Mouse (Mus musculus): ENCODE results near the gene Fubp3.
"Not testable (repeated sequence)": the region's sequence is repeated elsewhere in the genome, so short reads cannot be mapped to it uniquely, and the experiment has no call there.

The Fubp3 gene

DNA sequence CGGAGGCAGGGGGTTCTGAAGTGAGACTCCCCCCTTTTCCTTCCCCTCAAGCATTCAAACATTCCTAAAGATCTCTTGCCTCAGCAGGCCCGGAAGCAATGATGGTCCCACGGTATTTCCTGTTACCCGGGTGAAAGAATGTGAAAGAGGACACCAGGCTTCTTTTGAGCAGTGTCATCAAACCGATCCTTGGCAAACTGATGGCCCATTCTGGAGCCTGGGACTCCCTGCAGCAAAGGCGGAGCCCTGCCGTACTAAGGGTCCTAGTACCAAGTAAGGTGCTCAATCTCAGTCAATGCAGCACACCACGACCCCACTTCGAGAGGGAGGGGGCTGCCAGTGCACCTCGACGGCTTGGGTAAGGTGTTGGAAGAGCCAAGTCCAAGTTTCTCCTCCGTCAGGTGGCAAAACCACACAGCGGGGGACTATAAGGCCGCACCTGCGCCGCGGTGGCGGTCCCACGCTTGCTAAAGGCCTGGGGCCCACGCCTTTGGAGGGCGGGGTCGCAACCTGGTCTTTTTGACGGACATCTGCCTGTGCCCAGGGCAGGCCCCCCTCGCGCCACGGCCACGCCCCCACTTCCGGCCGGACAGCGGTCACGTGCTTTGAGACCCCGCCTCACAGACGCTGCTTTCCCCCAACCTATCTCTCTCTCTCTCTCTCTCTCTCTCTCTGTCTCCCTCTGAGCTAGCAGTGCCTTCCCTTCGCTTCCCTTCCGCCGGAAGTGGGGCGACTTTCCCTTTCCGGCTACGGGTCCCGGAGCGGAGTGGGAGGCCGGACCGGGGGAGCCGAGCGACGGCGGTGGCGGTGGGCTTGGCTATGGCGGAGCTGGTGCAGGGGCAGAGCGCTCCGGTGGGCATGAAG lies at the start of gene Fubp3:
Gene Fubp3 (plus strand): TSS at position 601 of the 864 bp plus-strand sequence.
- DNase-seq = peak; percentile 90 to 91

DNA sequence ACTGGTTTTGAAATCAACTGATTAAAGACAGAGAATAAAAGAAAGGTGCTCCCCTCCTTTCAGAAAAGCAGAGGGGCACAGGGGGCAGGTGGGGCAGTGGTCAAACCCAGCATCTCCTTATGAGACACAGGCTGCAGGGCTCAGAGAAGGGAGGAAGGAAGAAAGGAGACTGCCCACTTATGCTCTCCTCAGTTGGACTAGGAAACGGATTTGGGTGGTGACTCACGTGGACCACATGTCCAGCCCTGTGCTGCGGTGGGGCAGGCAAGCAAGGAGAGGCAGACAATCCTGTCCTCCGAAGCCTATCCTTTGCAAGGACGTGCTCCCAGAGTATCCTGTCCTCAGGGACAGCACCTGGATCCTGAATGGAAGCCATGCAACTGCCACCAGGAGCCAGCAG lies 47.8 kb upstream of the Fubp3 start:
- no peak for DNase-seq

DNA sequence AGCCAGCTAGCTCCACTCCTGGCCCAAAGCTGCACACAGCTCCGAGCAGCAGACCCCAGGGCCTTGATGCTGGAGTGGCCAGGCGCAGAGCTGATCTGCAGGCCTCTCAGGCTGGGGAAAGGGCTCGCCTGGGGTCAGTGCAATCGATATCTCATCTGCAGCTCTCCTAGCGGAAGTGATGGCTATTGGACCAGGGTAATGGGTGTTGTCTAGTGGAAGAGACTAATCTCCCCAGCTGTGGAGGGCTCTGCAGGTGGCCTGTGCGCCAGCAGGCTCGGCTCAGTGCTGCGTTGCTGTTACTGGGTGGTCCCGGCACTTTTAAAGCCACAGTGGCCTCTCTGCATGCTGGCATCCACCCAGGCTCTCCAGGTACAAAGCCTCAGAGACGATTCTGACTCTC lies 46.7 kb upstream of the Fubp3 start:
- no peak for DNase-seq

DNA sequence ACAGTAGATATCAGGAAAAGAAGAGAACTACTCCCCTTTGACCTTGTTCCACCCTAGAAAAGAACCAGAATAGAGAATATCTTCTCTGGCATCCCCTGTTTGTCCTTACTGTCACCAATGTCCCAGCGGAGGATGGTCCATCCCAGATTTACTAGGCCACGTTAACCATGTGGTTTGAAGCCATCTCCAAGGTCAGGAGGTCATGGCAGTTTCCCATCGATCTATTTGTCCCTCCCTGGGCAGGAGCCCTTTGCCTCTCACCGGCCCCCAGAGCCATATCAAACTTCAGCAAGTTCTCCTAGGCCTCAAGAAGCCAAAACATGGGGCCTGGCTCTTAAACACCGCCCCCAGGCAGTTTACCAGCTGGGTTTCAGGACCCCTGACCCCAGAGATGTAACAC lies 42.2 kb upstream of the Fubp3 start:
- DNase-seq = no peak

DNA sequence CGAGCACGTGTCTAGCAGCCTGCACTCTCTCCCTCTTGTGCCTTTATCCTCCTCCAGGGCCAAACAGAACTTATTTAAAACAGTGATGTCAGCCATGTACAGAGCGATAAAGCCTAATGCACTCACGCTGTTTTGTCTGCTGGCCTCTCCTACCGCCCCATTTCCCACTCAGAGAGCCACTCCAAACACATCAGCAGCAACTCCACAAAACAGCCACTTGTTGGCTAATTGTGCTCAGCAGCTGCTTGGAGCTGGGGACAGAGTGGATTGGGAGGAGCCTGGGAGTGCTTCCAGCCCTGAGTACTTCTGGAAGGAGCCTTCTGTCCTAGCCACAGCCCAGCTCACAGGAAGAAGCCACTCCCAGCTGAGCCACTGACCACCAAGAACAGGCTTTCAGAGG lies 35.4 kb upstream of the Fubp3 start:
- DNase-seq = no peak

DNA sequence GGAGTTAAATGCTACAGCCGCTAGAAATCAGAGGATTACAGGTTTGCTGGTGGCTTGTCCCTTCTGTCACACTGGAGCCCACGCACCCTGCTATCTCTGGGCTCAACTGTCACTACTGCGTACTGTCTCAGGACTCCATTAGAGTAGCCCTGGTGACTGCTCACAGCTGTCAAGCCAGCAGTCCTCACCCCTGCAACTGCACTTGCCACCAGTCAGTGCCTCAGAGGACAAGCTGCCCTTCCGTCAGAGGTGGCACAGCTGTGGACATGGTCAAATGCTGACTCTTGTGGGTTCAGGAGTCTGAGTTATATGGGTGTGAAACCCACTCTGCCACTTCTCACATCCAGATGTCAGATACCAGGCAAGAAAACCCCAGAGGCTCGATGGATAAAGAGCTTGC lies 33.7 kb upstream of the Fubp3 start:
- no peak for DNase-seq

DNA sequence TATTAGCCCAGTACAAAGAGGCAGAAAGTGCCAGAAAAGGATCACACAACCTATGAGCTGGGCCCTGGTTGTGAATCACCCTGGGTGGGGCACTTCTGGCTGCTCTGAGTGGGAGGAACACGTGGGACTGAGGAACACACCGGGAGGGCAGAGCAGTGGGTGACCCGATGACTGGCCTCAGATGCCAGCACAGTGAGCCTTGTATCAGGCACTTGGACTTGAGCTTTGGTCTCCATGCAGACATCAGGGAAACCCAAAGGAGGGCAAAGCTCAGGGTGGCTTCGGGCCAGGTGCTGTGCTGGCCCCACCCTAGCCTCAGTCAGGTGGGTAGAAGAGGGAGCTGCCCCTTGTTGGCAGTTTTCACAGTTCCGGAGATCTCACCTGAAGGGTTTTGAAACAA lies 30.9 kb upstream of the Fubp3 start:
- DNase-seq = no peak

DNA sequence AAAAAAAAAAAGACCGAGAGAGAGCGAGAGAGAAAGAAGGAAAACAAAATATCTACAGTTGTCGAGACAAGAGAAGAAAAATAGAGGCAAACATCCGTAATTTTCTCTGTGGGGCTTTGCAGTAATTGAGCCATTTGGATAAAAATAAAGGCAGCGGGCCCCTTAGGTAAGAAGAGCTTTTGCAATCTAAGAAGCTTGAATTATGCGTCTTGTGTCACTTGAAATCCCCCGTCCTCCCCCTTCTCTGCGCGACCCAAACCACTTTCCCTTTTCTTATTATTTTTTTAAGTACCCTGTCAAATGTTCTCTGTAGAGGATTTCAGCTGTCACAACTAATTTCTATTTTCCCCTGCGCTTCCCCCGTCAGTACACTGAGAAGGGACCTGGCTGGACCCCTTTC lies 24.7 kb upstream of the Fubp3 start:
- no peak for DNase-seq

DNA sequence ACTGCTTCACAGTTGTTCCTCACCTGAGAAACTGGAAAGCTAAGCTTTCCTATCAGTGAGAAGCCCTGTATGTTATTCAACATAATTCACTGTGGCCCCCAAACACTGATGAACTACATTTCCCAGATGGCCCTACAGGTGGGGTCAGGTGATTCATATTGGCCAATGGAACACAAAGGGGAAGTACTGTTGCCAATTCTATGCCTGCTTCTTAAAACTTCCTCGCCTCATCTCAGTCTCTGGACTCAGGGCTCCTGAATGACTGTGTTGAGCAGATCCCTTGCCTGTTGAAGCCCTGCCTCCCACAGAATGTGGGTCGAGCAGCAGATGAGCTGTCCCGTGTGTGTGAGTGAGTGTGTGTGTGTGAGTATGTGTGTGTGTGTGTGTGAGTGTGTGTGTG lies 21.9 kb upstream of the Fubp3 start:
- DNase-seq = no peak

DNA sequence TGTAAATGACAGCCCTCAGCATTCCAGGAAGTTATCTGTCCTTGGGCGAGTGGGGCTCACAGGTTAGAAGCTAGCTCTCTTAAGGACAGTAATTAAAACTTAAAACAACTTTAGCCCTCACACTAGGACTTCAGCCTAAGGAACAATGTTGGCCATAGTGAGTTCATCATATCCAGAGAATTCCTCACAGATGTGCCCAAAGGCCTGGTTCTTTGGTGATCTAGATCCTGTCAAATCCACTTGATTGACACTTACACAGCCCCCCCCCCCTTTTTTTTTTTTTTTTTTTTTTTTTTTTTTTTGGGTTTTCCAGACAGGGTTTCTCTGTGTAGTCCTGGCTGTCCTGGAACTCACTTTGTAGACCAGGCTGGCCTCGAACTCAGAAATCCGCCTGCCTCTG lies 21.1 kb upstream of the Fubp3 start:
- DNase-seq = not testable (repeated sequence)

DNA sequence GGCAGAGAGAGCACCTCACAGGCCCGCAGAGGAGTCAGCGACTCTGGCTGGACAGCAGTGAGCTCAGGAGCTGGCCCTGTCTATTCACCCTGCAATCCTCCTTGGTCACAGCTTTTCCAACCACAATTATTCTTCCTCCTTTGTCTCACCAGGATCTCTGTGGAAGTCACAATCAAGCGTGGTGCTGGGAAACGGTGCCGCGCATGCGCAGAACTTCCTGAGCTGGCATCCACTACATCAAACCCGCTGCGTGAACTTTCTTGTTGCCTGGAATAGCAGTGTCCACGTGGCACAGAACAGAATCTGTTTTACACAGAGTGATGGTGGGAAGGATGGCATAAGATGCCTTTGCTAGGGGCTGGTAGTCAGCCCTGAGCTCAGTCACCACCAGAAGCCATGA lies 20.5 kb upstream of the Fubp3 start:
- DNase-seq = no peak

DNA sequence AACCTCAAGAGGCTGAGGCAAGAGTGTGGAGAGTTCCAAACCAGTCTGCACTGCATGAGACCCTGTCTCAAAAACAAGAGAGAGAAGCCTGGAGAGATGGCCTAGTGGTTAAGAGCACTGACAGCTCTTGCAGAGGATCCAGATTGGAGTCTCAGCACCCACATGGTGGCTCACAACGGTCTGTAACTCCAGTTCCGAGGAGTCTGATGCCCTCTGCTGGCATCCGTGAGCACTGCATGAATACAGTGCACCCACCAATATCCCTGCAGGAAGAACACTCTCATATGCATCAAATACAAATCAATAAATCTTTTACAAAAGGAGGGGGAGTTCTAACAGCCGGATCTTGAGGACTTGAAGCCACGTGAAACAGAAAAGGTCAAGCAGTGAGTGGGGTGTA lies 17.8 kb upstream of the Fubp3 start:
- DNase-seq = no peak

DNA sequence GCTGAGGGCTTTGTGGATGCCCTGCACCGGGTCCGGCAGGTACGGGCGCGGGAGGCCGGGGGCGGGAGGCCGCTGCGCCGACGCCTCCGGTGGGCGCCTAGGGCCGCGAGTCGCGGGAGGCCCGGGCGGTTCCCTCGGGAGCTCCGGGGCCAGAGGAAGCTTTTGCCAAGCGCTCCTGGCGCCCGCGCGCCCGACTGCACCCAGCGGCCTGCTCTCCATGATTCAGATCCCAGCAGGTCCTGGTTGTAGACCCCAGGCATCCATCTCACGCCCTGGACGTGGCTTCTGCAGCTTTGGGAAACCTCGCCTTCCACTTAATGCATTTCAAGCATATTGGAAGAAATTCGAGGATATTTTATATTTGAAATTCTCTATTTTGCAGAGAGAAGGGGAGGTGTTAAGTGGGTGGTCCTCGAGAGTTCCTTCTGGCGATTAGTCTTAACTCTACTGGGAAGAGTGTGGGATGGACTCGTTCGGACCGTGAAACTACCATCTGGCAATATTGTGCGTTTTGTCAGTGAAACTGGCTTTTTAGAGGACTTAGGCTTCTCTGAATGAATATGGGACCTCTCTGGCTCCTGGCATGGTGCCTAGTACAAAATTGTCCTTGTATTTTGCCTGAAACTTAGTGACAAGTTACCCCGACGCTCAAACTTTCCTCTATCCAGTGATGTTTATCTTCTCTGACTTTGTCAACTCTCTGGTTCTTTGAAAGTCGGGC lies 624 bp downstream of the Fubp3 start:
- peak; percentile 31 to 35 for DNase-seq

DNA sequence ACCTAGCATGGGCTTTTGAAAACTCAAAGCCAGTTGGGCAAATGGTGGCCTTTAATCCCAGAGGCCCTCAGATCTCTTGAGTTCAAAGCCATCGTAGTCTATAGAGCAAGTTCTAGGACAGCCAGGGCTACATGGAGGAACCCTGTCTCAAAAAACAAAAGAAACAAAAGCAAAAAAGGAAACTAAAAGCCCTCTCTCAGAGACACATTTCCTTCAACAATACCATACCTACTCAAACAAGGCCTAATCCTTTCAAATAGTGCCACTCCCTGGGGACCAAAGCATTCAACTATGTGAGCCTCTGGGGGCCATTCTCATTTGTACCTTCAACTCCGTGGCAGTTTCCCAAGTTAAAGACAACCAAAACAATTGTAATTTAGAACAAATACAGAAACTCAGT lies 9.2 kb downstream of the Fubp3 start:
- DNase-seq = no peak

DNA sequence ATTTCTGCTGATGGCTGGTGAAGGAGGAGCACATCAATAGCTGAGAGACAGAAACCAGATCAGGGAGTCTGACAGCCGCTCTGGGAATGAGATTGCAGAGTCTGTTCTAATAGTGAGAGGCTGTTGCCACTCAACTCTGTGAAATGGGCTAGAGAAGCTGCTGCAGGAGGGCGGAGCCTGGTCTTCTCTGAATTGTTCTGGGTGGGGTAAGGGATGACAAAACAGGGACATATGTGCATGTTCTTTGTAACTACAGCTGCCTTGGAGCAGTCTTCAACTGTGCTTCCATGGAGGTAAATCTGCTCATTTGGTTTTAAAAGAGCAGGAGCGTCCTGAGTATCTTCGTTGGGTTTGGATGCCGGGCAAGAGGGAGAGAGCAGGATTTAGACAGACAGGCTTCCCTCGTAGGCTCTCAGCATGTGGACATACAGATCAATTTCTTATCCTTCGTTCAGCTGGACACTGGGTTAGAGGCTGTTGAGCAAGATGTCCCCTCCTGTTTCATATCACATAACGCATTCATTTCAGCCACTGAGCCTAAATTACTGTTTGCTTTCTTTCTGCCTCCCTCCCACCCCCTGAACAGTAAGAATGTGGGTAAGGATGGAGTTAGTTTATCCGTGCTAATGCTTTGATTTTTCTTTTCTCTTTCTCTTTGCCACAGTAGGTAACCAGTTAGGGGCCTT lies 19.5 kb downstream of the Fubp3 start:
- DNase-seq = no peak

DNA sequence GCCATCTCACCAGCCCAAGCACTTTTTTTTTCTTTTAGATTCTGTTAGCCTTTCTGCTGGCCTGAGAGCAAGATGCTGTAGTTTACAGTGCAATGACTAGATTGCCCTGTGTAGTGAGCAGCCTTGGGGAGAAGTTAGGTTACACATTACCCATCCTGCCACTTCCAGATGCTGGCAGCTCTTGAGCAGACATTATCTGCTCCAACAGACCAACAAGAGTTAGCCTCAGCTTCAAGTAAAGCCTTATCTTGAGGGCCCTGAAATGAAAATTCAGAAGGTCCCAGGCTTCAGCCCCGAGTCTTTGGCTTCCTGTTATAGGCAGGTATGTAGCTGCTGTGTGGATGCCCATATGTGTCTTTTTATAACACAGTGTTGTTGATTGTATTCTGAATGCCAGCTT lies 35.1 kb downstream of the Fubp3 start:
- DNase-seq = no peak

DNA sequence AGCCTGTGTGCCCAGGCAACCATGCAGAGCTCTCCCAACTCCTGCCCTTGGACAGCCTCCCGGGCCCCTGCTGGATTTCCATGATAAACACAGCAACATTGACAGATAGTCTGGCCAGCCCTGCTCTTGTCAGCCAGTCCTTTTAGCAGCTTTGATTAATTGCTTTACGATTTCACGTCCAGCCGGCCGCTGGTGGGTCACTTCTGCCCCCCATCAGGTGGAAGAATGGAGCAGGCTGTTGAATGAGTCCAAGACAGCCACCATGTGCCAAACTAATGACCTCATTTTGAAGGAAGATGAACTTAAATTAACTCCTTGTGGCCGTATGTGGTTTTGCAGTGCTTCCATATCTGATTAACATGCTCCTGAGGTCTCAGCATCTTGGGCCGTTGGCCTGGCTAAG lies 37.4 kb downstream of the Fubp3 start:
- DNase-seq = peak; percentile 60 to 64

DNA sequence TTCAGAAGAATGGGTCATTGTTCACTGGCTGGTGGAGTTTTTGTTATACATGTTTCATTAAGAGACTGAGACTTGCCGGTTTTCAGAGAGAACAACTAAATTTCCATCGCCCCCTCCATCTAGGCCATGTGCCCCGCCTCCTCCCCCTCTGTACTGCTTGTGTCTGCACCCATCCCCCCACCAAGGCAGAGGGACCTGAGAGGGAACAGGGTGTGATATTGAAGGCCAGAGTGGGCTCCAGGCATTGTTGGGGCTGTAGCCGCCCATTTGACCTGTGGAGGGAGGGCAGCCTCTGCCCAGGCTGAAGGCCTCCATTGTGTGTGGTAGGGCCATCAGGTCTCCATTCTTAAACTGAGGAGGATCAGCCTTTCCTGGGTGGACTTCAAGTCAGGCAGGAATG lies 38.5 kb downstream of the Fubp3 start:
- no peak for DNase-seq

DNA sequence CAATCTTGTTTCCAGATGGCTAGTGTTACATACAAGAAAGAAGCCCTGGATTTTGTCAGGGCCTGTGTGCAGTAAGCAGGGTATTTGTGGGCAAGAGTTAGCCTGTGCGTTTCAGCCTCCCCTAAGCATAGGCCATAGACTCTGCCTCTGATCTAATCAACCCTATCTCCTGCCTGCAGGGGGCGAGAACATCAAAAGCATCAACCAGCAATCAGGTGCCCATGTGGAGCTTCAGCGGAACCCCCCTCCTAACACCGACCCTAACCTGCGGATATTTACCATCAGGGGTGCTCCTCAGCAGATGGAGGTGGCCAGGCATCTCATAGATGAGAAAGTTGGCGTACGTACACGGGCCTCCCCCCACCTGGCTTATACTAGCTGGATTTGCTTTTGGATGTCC lies 38.9 kb downstream of the Fubp3 start:
- peak in 1 of 2 experiments; percentile 15 for DNase-seq

DNA sequence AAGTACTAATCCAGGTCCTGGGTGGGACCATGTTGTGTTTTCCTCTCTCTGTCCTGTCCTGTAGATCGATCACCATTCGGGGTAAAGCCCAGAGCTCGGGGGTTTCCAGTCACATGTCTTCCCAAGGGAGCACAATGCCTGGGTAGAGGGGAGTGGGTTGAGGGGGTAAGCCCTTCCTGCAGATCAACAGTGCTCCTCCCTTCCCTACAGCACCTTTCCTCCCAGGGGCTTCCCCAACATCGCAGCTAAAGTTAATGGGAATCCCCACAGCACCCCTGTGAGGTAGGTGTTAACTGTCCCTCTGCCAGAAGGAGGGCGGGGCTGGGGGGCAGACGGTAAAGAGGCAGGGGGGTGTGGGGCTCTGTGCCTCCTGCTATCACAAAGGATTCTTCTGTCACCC lies 40.2 kb downstream of the Fubp3 start:
- DNase-seq = no peak

DNA sequence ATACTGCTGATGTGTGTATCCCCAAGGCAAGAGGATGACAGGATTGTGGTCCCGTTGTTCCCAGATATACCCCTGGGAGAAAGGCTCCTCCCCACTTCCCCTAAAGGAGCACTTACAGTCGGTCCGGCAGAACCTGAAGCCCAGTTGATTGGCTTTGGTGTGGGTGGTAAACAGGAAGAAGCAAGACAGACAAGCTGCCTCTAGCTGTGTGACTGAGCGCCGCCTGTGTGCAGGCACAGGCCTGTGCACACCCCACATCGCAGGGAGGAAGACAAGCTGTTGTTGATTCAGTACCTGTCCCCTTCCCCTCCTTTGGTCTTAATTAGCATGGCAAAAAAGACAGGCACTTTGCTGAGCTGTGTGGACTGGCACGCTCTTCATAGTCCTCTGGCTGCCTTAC lies 41.3 kb downstream of the Fubp3 start:
- no peak for DNase-seq

DNA sequence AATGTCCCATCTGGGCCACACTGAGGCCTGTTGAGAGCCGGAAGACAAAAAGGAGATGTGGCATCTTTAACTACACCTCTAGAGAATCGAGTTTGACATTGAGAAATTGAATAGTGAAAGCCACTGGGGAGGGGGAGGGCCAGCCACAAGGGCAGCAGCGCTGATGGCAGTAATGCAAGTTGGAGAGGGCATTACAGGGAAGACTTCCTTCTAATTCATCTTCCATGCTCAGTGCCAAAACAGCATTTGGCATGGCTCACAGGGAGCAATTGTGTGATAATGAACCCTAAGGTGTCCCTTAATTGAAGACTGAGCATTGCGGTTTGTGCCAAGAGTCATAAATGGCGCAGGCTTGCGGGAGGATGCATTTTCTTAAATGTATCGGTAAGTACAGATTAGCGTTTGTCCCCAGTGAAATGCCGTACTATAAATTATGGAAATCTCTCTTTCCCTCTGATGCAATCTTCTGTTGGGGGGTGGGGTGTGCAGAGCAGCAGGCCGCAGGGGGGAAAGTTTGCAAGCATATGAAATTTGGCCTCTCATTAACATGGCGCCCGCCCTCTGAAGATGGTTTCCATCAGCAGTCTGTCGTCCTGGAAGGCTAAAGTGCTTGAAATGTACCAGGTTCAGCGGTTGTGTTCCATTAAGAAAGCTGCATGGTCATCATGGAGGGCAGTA lies 46.2 kb downstream of the Fubp3 start:
- DNase-seq = peak; percentile 45 to 47

DNA sequence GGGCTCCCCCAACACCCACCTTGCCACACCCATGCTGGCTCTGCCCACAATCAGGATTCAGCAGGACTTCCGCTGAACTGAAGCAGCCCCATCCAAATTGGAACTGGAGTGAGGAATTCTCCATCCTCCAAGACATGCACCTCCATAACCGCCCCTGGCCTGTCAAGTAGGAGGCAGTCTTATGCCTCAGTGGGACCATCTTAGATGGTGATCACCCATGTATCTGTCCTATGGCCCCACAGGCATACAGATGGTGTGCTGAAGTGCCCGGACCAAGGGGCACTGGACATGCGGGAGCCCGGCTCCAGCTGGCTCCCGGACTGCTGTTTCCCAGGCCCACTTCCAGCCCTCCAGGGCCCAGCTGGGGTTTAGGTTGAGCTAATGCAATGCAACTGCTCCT lies 46.8 kb downstream of the Fubp3 start:
- no peak for DNase-seq

Measured in cerebellum, postnatal 14 days (tissue).